Mouse (Mus musculus) CH12F3 (cell line): ENCODE results near the gene Prtg.

Source experiments
- in situ Hi-C: fragments of 300-500 bp; cut with MboI; formaldehyde crosslinking; loops from 2 replicates; pipeline ENCODE4 v1.14.3; 2020; ENCODE audit warnings: low sequenced_read_pairs

Prtg gene

DNA sequence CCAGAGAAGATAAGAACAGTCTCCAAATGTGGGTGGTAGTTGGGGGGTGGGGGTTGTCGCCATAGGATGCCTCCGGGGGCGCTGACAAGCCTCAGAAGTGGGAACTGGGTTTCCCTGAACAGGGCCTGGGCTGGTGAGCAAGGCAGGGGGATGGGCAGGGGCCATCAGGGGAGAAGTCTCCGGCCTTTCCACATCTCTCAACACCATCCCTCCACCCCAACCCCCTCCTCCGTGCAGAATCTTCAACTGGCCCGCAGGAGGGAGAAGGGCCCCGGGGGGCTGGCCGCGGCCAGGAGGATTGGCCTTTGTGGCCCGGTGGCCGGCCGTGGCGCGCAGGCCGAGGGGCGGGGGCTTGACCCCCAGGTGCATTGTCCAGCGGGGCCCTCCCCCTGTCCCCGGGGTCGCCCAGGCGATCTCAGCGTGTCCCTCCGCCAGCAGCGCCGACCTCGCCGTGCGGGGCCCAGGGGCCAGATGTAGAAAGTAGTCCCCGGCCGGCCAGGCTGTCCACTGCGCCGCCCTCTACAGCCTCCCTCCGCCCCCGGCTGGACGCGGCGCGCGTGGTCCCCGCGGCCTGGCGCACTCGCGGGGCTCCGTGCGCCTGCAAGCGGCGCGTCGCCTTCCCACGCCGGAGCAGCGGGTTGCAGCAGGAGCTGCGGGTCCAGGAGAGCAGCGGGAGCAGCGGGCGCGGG lies at the start of gene Prtg:
TSS of gene Prtg (plus strand) at position 144 of the 689 bp plus-strand sequence.
- in situ Hi-C loops, result no loop called here

DNA sequence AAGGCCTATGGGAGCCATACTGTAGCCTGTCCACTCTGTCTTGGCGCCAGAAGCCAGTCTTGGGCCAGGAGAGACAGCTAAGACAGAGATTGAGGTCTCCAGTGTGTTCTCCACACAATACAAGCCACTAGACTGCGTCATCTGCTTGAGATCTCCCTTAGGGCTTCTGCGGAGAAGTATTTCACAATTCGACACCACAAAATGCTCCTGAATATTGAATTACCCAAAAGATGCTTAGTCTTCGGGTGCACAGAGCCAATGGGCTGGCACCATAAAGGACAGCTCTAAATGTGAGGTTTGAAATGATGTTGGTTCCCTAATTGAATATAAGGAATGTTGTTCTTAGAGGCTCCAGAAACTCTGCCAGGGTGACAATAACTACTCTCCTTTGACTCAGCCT lies 49.5 kb upstream of the Prtg start:
- in situ Hi-C loops, result no loop called here

DNA sequence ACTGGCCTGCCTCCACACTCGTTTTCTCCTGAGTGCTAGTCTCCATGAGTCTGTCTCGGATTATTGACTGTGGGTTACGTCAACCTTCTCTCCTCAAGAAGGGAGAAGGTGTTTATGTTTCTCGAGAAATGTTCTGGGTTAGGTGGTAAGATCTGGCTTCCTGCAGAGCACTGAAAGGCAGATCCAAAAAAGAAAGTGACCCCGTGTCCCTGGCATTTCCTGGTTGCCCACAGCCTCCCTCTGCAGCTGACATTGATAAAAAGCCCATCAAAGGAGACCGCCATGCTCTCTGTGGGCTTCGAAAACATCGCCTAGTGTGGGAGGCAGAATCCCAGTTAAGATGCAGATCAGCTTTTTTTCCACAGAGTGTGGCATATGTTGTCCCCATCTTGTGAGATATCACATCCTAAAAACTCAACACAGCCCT lies 48.0 kb upstream of the Prtg start:
- in situ Hi-C loops, result no loop called here

DNA sequence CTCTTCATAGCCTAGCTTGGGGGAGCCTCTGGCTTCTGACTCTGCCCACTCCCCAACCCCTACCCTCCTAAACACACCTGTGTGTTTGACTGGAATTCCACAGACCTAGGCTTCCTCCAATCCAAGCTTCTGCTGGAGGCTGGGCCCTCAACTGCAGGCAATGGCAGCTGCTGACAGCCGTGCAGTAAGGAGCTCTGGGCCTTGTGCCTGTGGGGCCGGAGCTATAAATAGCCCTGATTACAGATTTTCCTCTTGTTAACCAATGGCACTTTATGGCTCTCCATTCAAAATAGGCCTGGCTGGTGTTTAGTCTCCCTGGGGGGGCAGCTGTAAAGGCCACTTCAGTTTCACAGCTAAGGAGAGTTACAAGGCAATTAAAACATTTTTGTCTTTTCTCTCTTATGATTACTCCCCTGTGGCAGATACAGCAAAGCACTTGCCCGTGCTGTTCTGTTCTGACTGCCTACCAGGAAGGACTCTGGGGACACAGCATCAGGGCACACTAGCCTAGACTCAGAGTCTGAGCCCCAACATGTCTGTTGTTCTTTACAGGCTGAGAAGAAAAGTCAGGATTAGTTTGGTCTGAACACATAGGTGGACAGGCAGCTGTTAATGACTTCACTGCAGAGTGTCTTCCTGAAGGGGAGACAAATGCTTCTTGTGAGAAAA lies 43.5 kb upstream of the Prtg start:
- in situ Hi-C loops, result loop anchor here (10.0 kb wide), 1 partner anchor 122 kb away; no protein-coding TSS in a partner anchor

- in situ Hi-C loops, result loop anchor here (10.0 kb wide), 1 partner anchor 118 kb away; no protein-coding TSS in a partner anchor
Measured at GRCm38 (mm10) chr9:72766789-72767349, 39.8 kb upstream of the Prtg start.

DNA sequence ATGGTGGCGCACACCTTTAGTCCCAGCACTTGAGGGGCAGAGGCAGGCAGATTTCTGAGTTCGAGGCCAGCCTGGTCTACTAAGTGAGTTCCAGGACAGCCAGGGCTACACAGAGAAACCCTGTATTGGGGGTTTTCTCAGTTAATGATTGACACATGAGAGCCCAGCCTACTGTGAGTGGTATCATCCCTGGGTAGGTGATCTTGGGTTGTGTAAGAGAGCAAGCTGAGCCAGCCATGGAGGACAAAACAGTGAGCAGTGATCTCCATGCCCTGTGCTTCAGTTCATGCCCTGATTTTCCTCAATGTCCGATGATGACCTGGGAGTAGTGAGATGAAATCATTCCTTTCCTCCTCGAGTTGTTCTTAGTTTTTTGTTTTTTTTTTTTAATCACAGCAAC lies 31.7 kb upstream of the Prtg start:
- in situ Hi-C loops, result no loop called here

- in situ Hi-C loops, result no loop called here
Measured at GRCm38 (mm10) chr9:72779004-72779403, 27.7 kb upstream of the Prtg start.

DNA sequence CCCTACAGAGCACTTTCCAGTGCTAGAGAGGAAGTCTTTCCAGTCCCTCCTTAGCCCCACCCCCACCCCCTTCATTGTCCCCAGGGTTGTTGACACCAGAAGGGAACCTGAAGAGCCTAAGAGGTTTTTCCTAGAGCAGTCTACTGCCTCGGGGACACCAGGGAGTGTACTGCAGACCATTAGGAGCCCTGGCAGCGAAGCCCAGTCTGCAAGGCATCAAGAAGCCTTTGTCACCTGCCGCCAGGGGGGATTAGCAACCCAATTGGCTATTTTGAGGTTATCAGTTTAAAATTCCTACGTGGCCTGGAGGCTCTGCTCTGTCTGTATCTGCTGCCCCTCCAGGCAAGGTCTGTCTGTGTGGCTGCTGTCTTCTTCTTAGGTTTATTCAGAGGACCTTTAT lies 26.9 kb upstream of the Prtg start:
- in situ Hi-C loops, result no loop called here

GRCm38 (mm10) chr9:72780694-72781093 lies 26.0 kb upstream of the Prtg start:
- in situ Hi-C loops, result no loop called here

GRCm38 (mm10) chr9:72781466-72781865 lies 25.2 kb upstream of the Prtg start:
- in situ Hi-C loops, result no loop called here

DNA sequence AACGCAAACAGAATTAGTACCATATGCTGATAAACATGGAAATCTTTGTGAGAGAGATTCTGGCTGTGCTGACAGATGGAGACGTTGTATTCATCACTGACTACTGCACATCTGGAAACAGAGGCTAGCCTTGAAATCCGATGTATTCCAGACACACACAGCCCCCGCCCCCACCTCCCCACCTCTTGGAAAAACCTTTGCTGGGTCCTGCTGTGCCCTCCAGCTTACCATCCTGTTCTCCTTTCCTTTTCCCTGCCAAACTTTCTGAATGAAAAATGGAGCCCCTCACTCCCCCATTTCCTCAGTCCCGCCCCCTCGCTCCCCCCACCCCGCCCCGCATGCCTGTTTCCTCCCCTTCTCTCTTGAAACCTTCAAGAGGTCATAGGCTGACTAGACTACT lies 24.6 kb upstream of the Prtg start:
- in situ Hi-C loops, result no loop called here

DNA sequence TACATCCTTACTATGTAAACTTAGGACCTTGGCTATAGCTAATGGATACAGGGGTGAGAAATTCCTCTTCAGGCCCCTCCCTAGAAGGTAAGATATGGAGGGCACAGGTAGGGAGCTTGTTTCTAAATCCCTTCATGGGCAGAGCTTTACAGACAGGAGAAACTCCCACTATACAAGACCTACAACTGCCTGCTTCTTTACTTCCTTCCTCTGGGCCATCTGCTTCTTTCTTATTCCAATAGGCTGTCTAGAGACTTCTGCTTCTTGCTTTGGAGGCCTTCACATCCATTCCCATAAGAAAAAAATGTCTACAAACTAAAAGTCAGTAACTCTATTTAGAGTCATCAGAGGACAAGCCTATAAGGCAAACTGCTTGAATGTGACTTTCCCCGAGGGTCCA lies 18.9 kb upstream of the Prtg start:
- in situ Hi-C loops, result no loop called here

- in situ Hi-C loops, result no loop called here
Measured at GRCm38 (mm10) chr9:72790530-72791212, 16.0 kb upstream of the Prtg start.

GRCm38 (mm10) chr9:72791213-72791582 lies 15.5 kb upstream of the Prtg start:
- in situ Hi-C loops, result no loop called here

DNA sequence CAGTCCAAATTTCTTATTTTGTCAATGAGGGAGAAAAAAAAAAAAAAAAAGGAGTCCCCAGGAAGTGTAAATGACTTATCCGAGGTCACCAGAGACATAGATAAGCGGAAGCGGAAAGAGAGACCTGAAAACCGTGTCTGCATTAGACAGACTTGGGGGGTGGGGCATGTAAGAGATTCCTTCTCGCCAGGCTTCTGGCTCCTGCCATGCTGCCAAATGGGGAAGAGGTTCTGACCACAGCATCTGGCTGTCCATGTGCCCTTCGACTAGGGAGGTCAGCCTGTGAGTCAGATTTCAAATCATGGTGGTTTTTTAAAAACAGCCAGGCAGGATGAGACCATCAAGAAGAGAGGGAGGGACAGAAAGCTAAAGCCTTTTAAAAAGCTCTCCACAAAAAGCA lies 15.0 kb upstream of the Prtg start:
- in situ Hi-C loops, result no loop called here

GRCm38 (mm10) chr9:72795243-72795642 lies 11.4 kb upstream of the Prtg start:
- in situ Hi-C loops, result no loop called here

- in situ Hi-C loops, result no loop called here
Measured at GRCm38 (mm10) chr9:72797136-72797621, 9.5 kb upstream of the Prtg start.

- in situ Hi-C loops, result no loop called here
Measured at GRCm38 (mm10) chr9:72803280-72803679, 3.4 kb upstream of the Prtg start.

DNA sequence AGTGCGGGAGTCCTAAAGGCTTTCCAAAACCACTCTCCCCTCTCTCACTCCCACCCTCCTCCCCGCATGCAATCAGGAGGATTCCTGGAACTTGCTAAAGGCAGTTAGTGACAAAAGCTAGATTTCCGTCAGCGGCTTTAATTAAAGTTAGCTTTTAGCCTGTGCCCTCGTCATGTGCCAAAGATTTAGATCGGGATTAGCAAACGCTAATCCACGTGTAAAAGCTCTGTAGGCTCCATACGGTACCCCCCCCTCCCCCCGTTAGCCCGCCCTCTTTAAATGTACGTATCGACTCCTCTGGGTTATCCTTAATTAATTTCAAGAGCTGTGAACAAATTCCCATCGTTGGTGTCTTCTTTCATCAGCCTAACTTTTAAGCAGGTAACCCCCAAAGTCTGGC lies 528 bp upstream of the Prtg start:
- in situ Hi-C loops, result no loop called here

- in situ Hi-C loops, result no loop called here
Measured at GRCm38 (mm10) chr9:72807420-72808005, 839 bp downstream of the Prtg start.

DNA sequence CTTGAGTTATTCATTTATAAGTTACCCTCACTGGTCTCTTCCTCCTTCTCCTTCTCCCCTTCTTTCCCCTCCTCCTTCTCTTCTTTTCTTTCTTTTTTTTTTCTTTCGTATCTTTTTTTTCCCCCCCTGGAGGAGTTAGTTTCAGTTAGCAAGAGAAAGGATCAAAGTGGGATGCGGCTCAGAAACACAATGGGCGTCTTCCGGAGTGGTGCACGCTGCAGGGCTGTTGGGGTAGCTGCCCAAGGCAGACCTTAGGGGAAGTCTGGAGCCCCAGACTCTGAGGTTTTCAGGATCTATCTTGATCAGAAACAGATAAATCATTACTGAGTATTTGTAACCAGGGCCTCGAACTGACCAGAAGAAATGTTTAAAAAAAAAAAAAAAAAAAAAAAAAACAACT lies 1.5 kb downstream of the Prtg start:
- in situ Hi-C loops, result no loop called here
